Mouse (Mus musculus) hindbrain, embryonic 16.5 days (tissue): ENCODE measurements around the gene Hbp1. TPM values are rescaled to one million over a fixed set of nuclear protein-coding genes. Genes with fewer than 3 reads are reported as not detected.

Experiments used
- ATAC-seq: fragments of 200-750 bp; cut with Nextera tagmentation; 2 replicates; pipeline ENCODE4 v1.8.0; 2017; ENCODE audit warnings: moderate TSS enrichment, moderate library complexity
- H3K27ac ChIP-seq: fragments of 300-500 bp; sonication (generic); 2 replicates; pipeline ENCODE4 v1.5.1; 2014; ENCODE audit warnings: low read depth, mild to moderate bottlenecking, control low read depth, low read length, moderate library complexity
- H3K27me3 ChIP-seq: fragments of 300-500 bp; sonication (generic); replicated peaks from 2 replicates; pipeline ENCODE4 v1.6.1; 2014; ENCODE audit warnings: low read length; ENCODE audit not compliant: control insufficient read depth, insufficient read depth
- H3K36me3 ChIP-seq: fragments of 300-500 bp; sonication (generic); 2 replicates; pipeline ENCODE4 v1.6.1; 2014; ENCODE audit warnings: mild to moderate bottlenecking, low read length, moderate library complexity, mixed read lengths; ENCODE audit not compliant: control insufficient read depth, insufficient read depth
- H3K4me1 ChIP-seq: fragments of 300-500 bp; sonication (generic); 2 replicates; pipeline ENCODE4 v1.6.1; 2014; ENCODE audit warnings: low read depth, low read length; ENCODE audit not compliant: control insufficient read depth, insufficient read depth
- H3K4me2 ChIP-seq: fragments of 300-500 bp; sonication (generic); 2 replicates; pipeline ENCODE4 v1.6.1; 2014; ENCODE audit warnings: mild to moderate bottlenecking, low read length, control low read depth, moderate library complexity
- H3K4me3 ChIP-seq: fragments of 300-500 bp; sonication (generic); 2 replicates; pipeline ENCODE4 v1.5.1; 2014; ENCODE audit warnings: mild to moderate bottlenecking, low read length, control low read depth, moderate library complexity
- H3K9ac ChIP-seq: fragments of 300-500 bp; sonication (generic); 2 replicates; pipeline ENCODE4 v1.6.1; 2014; ENCODE audit warnings: low read depth, mild to moderate bottlenecking, control low read depth, low read length, moderate library complexity
- H3K9me3 ChIP-seq: fragments of 300-500 bp; sonication (generic); 2 replicates; pipeline ENCODE4 v1.6.1; 2014; ENCODE audit warnings: mild to moderate bottlenecking, low read length, moderate library complexity; ENCODE audit not compliant: control insufficient read depth
- WGBS: fragments of 180-500 bp; shearing (Covaris S2); extraction: QIAGEN DNeasy Blood & Tissue Kit; methylation state at CpG from one replicate; pipeline ENCODE4 v1.1.7; 2014; 5-methylcytosine and 5-hydroxymethylcytosine counted together
- polyA plus RNA-seq: library from polyadenylated mRNA; unstranded; fragments of >200 nt; fragmentation: Nextera tagmentation; extraction: Ambion mirVana; gene quantifications from 2 replicates; pipeline ENCODE4 v1.2.1, GENCODE M21; 2015

The Hbp1 gene
- polyA plus RNA-seq, 1 experiment from 2014 or later: 39.1 TPM

- H3K27ac ChIP-seq: peak overlapping the region; percentile 19
- H3K27me3 ChIP-seq: no peaks in the 10 kb centered on the region
- 30% methylated on average over 6 of the region's 6 CpGs for WGBS
- H3K4me1 ChIP-seq: peaks cover 14% of the 10 kb centered on the region
- no peak overlapping the region for H3K4me3 ChIP-seq
- no peaks in the 10 kb centered on the region for H3K36me3 ChIP-seq
- ATAC-seq: peak; percentile 95
- H3K9ac ChIP-seq: no peak overlapping the region
- H3K4me2 ChIP-seq: no peak overlapping the region
- no peaks in the 10 kb centered on the region for H3K9me3 ChIP-seq
Measured at GRCm38 (mm10) chr12:31905696-31906551, 44.4 kb downstream of the Hbp1 start.

- Histone ChIP-seq H3K27ac (no peak overlapping the region), H3K9ac (no peak overlapping the region), H3K27me3 (no peaks in the 10 kb centered on the region), H3K36me3 (no peaks in the 10 kb centered on the region), H3K4me1 (peaks cover 21% of the 10 kb centered on the region), H3K9me3 (no peaks in the 10 kb centered on the region), H3K4me2 (no peak overlapping the region), H3K4me3 (no peak overlapping the region)
- ATAC-seq: no peak
- 79% methylated on average over 4 of the region's 4 CpGs for WGBS
Measured at GRCm38 (mm10) chr12:31900391-31900914, 49.9 kb downstream of the Hbp1 start.

GRCm38 (mm10) chr12:31897456-31897855, 52.9 kb downstream of the Hbp1 start:
- H3K9me3 ChIP-seq: no peaks in the 10 kb centered on the region
- no peak overlapping the region for H3K9ac ChIP-seq
- no peak overlapping the region for H3K4me2 ChIP-seq
- H3K27ac ChIP-seq: no peak overlapping the region
- no peaks in the 10 kb centered on the region for H3K27me3 ChIP-seq
- peaks cover 18% of the 10 kb centered on the region for H3K4me1 ChIP-seq
- 54% methylated on average over 7 of the region's 7 CpGs for WGBS
- ATAC-seq: peak; percentile 48; the same call in 1 of the 2 replicates
- H3K36me3 ChIP-seq: no peaks in the 10 kb centered on the region
- no peak overlapping the region for H3K4me3 ChIP-seq

DNA sequence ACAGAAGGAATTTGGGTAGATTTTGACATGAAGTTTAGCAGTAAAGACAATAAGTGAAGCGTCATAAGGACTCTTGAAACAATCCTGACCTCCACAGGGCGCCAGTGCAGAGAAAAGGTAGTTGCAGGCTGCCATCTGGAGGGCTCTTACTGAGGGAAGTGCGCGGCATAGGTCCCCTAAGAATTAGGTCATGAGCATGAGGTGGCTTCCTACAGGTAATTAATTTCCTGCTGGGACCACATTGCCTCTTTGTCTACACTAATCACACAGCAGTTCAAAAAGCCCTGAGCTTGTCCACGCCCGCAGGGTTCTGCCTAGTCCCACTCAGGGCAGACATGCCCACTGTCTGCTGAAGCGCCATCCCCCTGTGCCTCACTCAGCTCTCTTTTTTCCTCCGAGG, 53.3 kb downstream of the Hbp1 start:
- peak; percentile 65 for ATAC-seq
- WGBS: 23% methylated on average over 8 of the region's 8 CpGs
- H3K36me3 ChIP-seq: no peaks in the 10 kb centered on the region
- H3K27me3 ChIP-seq: no peaks in the 10 kb centered on the region
- no peaks in the 10 kb centered on the region for H3K9me3 ChIP-seq
- no peak overlapping the region for H3K9ac ChIP-seq
- no peak overlapping the region for H3K4me2 ChIP-seq
- H3K27ac ChIP-seq: no peak overlapping the region
- peaks cover 18% of the 10 kb centered on the region for H3K4me1 ChIP-seq
- no peak overlapping the region for H3K4me3 ChIP-seq

DNA sequence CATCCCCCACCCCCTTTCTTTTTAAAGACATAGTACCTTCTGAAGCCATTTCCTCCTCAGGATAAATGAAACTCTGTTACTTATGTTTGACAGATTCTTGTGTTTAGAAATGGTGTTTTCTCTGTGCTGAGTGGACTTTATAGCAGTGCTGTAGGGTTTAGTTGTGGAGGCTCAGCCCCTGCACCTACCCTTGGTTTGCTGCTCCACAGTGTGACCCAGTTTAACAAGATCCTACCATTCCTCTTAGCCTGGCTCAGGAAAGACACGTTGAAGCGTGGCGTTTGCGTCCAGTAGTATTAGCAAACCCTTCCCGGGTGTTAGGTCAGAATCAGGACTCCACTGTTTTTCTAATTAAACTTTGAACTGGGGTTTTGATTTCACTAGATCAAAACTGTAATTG, 54.0 kb downstream of the Hbp1 start:
- Histone ChIP-seq H3K9me3 (no peaks in the 10 kb centered on the region), H3K27me3 (no peaks in the 10 kb centered on the region), H3K36me3 (no peaks in the 10 kb centered on the region), H3K27ac (no peak overlapping the region), H3K4me1 (peaks cover 18% of the 10 kb centered on the region), H3K4me2 (no peak overlapping the region), H3K4me3 (no peak overlapping the region), H3K9ac (no peak overlapping the region)
- WGBS: 18% methylated on average over 5 of the region's 5 CpGs
- peak; percentile 27; the same call in 1 of the 2 replicates for ATAC-seq

DNA sequence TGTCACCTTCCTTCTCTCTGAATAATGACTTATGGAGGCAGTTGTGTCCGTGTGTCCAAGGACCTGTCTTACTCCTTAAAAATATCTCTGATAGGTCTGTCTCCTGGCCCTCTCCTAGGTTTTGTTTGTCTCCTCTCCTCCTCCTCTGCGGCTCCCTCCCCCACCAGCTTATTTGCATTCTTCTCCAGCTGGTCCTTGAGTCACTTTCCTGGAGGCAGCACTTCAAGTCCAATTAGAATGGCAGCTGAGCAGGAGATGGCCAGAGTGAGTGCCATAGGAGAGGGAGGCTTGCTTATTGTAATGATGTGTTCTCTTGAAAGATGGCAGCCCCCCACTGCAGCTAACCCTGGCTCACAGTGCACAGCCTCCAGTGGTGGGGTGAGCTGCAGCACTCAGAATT, 54.4 kb downstream of the Hbp1 start:
- Histone ChIP-seq H3K4me2 (no peak overlapping the region), H3K4me1 (peaks cover 18% of the 10 kb centered on the region), H3K9me3 (no peaks in the 10 kb centered on the region), H3K27ac (no peak overlapping the region), H3K4me3 (no peak overlapping the region), H3K36me3 (no peaks in the 10 kb centered on the region), H3K27me3 (no peaks in the 10 kb centered on the region), H3K9ac (no peak overlapping the region)
- peak; percentile 79 for ATAC-seq
- WGBS: 19% methylated on average over 2 of the region's 2 CpGs

DNA sequence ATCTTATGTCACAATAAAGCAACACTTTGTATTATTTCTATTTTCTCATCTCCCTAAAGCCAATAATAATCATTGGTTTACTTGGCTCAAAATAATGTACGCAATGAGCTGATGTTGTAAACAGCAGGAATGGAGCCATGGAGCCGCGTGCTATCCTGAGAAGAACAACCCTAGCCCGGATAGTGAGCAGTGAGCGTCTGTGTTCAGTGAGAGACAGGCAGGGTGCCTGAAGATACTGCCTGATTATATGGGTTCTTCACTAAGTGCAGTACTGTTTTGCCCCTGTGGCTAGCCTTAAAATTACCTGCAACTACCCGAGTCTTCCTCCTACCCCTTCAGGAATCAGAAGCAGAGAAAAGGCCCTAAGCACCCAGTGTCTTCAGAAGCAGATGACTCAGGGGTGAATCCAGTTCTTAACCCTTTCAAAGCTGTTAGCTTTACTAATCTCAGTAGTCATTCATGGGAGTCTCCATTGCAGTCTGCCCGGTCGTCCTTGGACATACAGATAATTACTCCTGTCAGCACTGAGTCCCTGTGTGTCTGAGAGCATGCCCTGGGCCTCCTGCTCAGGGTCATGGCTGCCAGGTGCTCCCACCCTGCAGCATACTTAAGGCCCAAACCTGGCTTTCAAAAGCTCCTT, 55.1 kb downstream of the Hbp1 start:
- H3K4me3 ChIP-seq: no peak overlapping the region
- H3K9ac ChIP-seq: no peak overlapping the region
- no peaks in the 10 kb centered on the region for H3K36me3 ChIP-seq
- H3K9me3 ChIP-seq: no peaks in the 10 kb centered on the region
- no peak overlapping the region for H3K4me2 ChIP-seq
- H3K27ac ChIP-seq: no peak overlapping the region
- H3K27me3 ChIP-seq: no peaks in the 10 kb centered on the region
- ATAC-seq: peak; percentile 61; the same call in 1 of the 2 replicates
- WGBS: 34% methylated on average over 8 of the region's 8 CpGs
- peaks cover 18% of the 10 kb centered on the region for H3K4me1 ChIP-seq

- Histone ChIP-seq H3K27me3 (no peaks in the 10 kb centered on the region), H3K9ac (no peak overlapping the region), H3K36me3 (no peaks in the 10 kb centered on the region), H3K9me3 (no peaks in the 10 kb centered on the region), H3K27ac (no peak overlapping the region), H3K4me2 (no peak overlapping the region), H3K4me3 (no peak overlapping the region), H3K4me1 (peaks cover 18% of the 10 kb centered on the region)
- ATAC-seq: no peak
- 86% methylated on average over 7 of the region's 7 CpGs for WGBS
Measured at GRCm38 (mm10) chr12:31892771-31893170, 57.6 kb downstream of the Hbp1 start.

DNA sequence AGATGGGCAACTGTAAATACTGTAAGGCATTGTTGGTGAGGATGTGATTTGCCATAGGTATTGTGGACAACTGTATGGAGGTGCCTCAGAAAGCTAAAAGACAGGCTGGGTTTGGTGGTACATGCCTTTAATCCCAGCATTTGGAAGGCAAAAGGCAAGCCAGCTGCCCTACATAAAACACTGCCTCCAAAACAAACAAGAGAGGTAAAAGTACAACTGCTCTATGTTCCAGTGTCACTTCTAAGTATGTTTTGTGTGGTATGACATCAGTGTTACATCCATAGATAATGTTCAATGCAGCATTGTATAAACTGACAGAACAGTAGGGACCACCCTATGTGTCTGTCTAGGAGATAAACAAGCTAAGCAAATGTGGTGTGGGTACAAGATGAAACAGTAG, 58.3 kb downstream of the Hbp1 start:
- no peak for ATAC-seq
- H3K4me3 ChIP-seq: no peak overlapping the region

More for the DNA sequence above, 58.3 kb downstream of the Hbp1 start:
- Histone ChIP-seq H3K4me1 (peaks cover 17% of the 10 kb centered on the region), H3K9ac (no peak overlapping the region), H3K27me3 (no peaks in the 10 kb centered on the region), H3K4me2 (no peak overlapping the region), H3K27ac (no peak overlapping the region), H3K9me3 (no peaks in the 10 kb centered on the region), H3K36me3 (no peaks in the 10 kb centered on the region)
